In the genomic region with DNA sequence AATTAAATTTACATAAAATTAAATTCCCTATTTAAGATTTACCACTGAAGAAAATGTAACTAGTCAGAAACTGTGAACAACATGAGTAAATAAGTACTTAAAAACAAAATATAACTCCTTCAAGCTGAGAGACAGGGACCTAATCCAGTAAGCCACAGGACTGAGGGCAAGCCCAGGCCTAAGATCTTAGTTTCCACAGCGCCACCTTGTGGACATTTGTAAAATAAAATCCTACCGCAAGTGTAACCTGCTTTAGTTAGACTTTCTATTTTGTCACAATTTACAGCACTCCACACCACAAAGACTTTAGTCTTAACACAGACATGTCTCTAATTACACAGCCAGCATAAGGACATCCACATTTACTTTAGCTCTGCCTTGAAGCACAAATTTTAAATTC, we compare ENCODE assay signal across 8 mouse cellular contexts. TPM values are rescaled to one million over a fixed set of nuclear protein-coding genes. Genes with fewer than 3 reads are reported as not detected.
DNase-seq lines count a peak whose midpoint lies in the region; TF ChIP-seq lines count a peak whose summit lies in the region.

No protein-coding gene starts in this region.

- no peak for TF ChIP-seq POLR2A in small intestine, adult 2 months (IDR thresholded peaks at IDR 0.05; ENCODE audit: low read depth, low read length)

- intact Hi-C loops in gastrocnemius, postnatal 36 days (cut with DNase I): loop anchor here (2.0 kb wide), 1 partner anchor 49 kb away; no protein-coding TSS in a partner anchor

- H3K27ac ChIP-seq in small intestine, adult 2 months (ENCODE audit: insufficient read depth, low read depth, low read length): no peak overlapping the region

- WGBS in small intestine, adult 2 months: 1% methylated on average over 2 of the region's 2 CpGs

- peak; percentile 63; the same call in 1 of the 2 replicates for TF ChIP-seq CTCF in small intestine, adult 2 months (IDR thresholded peaks at IDR 0.05; ENCODE audit: extremely low read depth, insufficient read length, insufficient replicate concordance, low read depth, low read length)

- peaks cover 7% of the 10 kb centered on the region for H3K36me3 ChIP-seq in small intestine, adult 2 months (ENCODE audit: control insufficient read depth, insufficient read depth, low read length)

- peaks cover 2% of the 10 kb centered on the region; the same call in 1 of the 2 replicates for H3K4me1 ChIP-seq in small intestine, adult 2 months (ENCODE audit: control insufficient read depth, insufficient read depth, insufficient read length, low read length)

- no peaks in the 10 kb centered on the region for H3K27me3 ChIP-seq in small intestine, adult 2 months (ENCODE audit: control insufficient read depth, insufficient read depth, low read length)

- no peak overlapping the region for H3K4me3 ChIP-seq in small intestine, adult 2 months (ENCODE audit: low read depth, low read length)

- DNase-seq in gastrocnemius, adult 18-20 months (ENCODE audit: low spot score): peak; percentile 64
- DNase-seq in gastrocnemius, postnatal 36 days: no peak
- peak; percentile 88 for DNase-seq in 3T3-L1 (ENCODE audit: low read depth, low spot score)
- peak; percentile 9 for DNase-seq in WW6 (ENCODE audit: low read depth, low spot score)
- DNase-seq in embryo, embryonic 10 days (ENCODE audit: low spot score): peak; percentile 86
- DNase-seq in induced T-regulatory cell, adult 2 months (ENCODE audit: low read depth): peak; percentile 78
- peak; percentile 78 for DNase-seq in lung, postnatal 10 days

RNA-seq across cellular contexts. Expression of gene Rps6kc1, which starts 30.1 kb away (rescaled TPM):
- 10 to 100 TPM; 18.2 to 18.7 TPM for total RNA-seq in gastrocnemius, adult 18-20 months (2021)
- total RNA-seq in gastrocnemius, postnatal 36 days (2021): 10 to 100 TPM; 14.9 to 18.3 TPM
- 2.2 and 7.1 TPM in 2 replicates for polyA plus RNA-seq in small intestine, adult 2 months (2012; rRNA removed)

RNA-seq across cellular contexts. Expression of gene Angel2, which starts 43.5 kb away (rescaled TPM):
- 10 to 100 TPM; 26.4 to 30.1 TPM for total RNA-seq in gastrocnemius, adult 18-20 months (2021)
- total RNA-seq in gastrocnemius, postnatal 36 days (2021): 10 to 100 TPM; 23.1 to 25.1 TPM
- polyA plus RNA-seq in small intestine, adult 2 months (2012; rRNA removed): 6.7 and 19.6 TPM in 2 replicates

Comparison
In these comparisons a context has a peak if more than half of its experiments do, and no peak if none do; other contexts are left out.
1. DNase-seq: peak in gastrocnemius, adult 18-20 months (single experiment), 3T3-L1 (single experiment), WW6 (single experiment), embryo, embryonic 10 days (single experiment), induced T-regulatory cell, adult 2 months (single experiment) and lung, postnatal 10 days (single experiment); none in gastrocnemius, postnatal 36 days (0 of 2).